Mouse (Mus musculus): ENCODE measurements around the gene Arhgef10l. TPM values are rescaled to one million over a fixed set of nuclear protein-coding genes. Genes with fewer than 3 reads are reported as not detected.
"Not testable (repeated sequence)": the region's sequence is repeated elsewhere in the genome, so short reads cannot be mapped to it uniquely, and the experiment has no call there.

Gene Arhgef10l
- polyA plus RNA-seq, 1 experiment, result 0.12 TPM

DNA sequence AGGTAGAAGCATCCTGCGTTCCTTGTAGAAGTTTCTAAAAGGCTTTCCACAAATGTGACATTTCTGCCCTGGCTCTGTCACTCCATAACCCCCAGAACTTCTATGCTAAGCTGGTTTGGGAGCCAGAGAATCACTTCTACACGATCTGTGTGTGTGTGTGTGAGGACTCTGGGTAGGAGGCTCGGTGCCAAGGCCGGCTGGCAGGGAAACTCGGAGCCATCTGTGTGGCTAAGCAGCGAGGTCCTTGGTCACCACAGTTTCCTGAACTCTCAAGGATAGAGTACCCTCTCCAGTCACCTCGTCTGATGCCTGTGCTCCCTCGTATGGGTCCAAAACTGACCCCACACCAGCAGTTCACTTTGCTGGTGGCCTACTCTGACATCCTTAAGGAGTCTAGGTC, 86.2 kb downstream of the Arhgef10l start:
- H3K36me3 ChIP-seq (ENCODE audit: control insufficient read depth), result no peaks in the 10 kb centered on the region; the same call in 1 of the 2 replicates
- TF ChIP-seq GATA1 (IDR thresholded peaks at IDR 0.05; ENCODE audit: low read length), result no peak
- no peak for TF ChIP-seq TAL1 (IDR thresholded peaks at IDR 0.05; ENCODE audit: low read length)

GRCm38 (mm10) chr4:140579149-140579548, 86.7 kb downstream of the Arhgef10l start:
- peaks cover 39% of the 10 kb centered on the region for H3K4me1 ChIP-seq (ENCODE audit: control insufficient read depth)
- peaks cover 2% of the 10 kb centered on the region; the same call in 1 of the 2 replicates for H3K27me3 ChIP-seq (ENCODE audit: control insufficient read depth)

More for the DNA sequence above, 86.2 kb downstream of the Arhgef10l start:
- Histone ChIP-seq H3K27me3 (ENCODE audit: control insufficient read depth) (peaks cover 2% of the 10 kb centered on the region; the same call in 1 of the 2 replicates), H3K9me3 (ENCODE audit: control insufficient read depth, low read length) (no peaks in the 10 kb centered on the region), H3K4me1 (ENCODE audit: control insufficient read depth) (peaks cover 43% of the 10 kb centered on the region), H3K4me3 (replicated peaks) (no peak overlapping the region)

DNA sequence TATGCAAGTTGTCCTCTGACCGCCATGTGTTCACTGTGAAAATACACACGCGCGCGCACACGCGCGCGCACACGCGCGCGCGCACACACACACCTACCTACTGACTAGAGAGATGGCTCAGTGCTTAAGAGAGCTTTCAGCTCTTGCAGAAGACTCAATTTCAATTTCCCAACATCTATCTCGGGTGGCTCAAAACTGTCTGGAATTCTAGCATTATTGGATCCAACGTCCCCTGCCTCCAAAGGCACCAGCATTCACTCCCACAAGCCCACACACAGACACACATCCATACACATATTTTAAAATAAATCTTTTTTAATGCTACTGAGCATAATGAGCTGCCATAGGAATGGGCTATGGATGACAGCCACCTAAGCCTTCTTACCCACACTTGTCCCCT, 89.2 kb downstream of the Arhgef10l start:
- TF ChIP-seq GATA1 (IDR thresholded peaks at IDR 0.05; ENCODE audit: low read length) (no peak), TAL1 (IDR thresholded peaks at IDR 0.05; ENCODE audit: low read length) (no peak)
- Histone ChIP-seq H3K4me1 (ENCODE audit: control insufficient read depth) (peaks cover 20% of the 10 kb centered on the region), H3K9me3 (ENCODE audit: control insufficient read depth, low read length) (no peaks in the 10 kb centered on the region), H3K36me3 (ENCODE audit: control insufficient read depth) (no peaks in the 10 kb centered on the region; the same call in 1 of the 2 replicates), H3K4me3 (replicated peaks) (no peak overlapping the region), H3K27me3 (ENCODE audit: control insufficient read depth) (peaks cover 2% of the 10 kb centered on the region; the same call in 1 of the 2 replicates)

More at GRCm38 (mm10) chr4:140579149-140579548, 86.7 kb downstream of the Arhgef10l start:
- Histone ChIP-seq H3K4me3 (replicated peaks) (no peak overlapping the region), H3K36me3 (ENCODE audit: control insufficient read depth) (no peaks in the 10 kb centered on the region; the same call in 1 of the 2 replicates), H3K9me3 (ENCODE audit: control insufficient read depth, low read length) (no peaks in the 10 kb centered on the region)
- TF ChIP-seq TAL1 (IDR thresholded peaks at IDR 0.05; ENCODE audit: low read length) (no peak), GATA1 (IDR thresholded peaks at IDR 0.05; ENCODE audit: low read length) (no peak)

DNA sequence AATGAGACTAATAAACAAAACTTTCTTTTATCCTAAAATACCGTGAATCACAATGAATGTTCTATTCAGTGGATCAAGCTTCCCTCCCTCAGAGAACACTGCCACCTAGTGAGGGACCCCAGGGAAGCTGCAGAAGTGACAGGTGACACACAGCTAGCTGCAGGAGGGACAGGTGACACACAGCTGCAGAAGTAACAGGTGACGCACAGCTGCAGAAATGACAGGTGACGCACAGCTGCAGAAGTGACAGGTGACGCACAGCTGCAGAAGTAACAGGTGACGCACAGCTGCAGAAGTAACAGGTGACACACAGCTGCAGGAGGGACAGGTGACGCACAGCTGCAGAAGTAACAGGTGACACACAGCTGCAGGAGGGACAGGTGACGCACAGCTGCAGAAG, 90.9 kb downstream of the Arhgef10l start:
- peaks cover 18% of the 10 kb centered on the region for H3K4me1 ChIP-seq (ENCODE audit: control insufficient read depth)
- H3K4me3 ChIP-seq (replicated peaks); H3K27me3 ChIP-seq (ENCODE audit: control insufficient read depth); H3K9me3 ChIP-seq (ENCODE audit: control insufficient read depth, low read length); H3K36me3 ChIP-seq (ENCODE audit: control insufficient read depth): not testable (repeated sequence)

- Histone ChIP-seq H3K9me3 (ENCODE audit: control insufficient read depth, low read length) (no peaks in the 10 kb centered on the region), H3K4me1 (ENCODE audit: control insufficient read depth) (peaks cover 3% of the 10 kb centered on the region; the same call in 1 of the 2 replicates), H3K36me3 (ENCODE audit: control insufficient read depth) (peaks cover 3% of the 10 kb centered on the region; the same call in 1 of the 2 replicates), H3K27me3 (ENCODE audit: control insufficient read depth) (no peaks in the 10 kb centered on the region), H3K4me3 (replicated peaks) (no peak overlapping the region)
- TF ChIP-seq GATA1 (IDR thresholded peaks at IDR 0.05; ENCODE audit: low read length) (no peak), TAL1 (IDR thresholded peaks at IDR 0.05; ENCODE audit: low read length) (no peak)
These were observed 93.4 kb downstream of the Arhgef10l start for GRCm38 (mm10) chr4:140572376-140572775.

DNA sequence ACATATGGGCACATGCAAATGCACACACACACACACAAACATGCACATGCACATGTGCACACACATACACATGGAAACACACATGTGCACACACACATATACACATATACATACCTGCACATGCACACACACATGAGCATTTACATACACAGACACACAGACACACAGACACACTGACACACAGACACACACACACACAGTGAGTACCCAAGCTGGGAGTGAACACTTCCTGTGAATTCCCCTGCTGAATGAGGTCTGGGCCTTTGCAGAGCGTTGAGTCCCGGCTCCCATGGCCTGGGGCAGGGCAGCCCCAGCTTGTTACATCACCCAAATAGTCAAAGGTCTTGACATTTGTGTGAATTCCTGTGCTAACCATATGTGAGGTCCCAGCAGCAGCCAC, 96.4 kb downstream of the Arhgef10l start:
- Histone ChIP-seq H3K9me3 (ENCODE audit: control insufficient read depth, low read length) (peaks cover 2% of the 10 kb centered on the region; the same call in 1 of the 2 replicates), H3K4me3 (replicated peaks) (no peak overlapping the region), H3K4me1 (ENCODE audit: control insufficient read depth) (peaks cover 10% of the 10 kb centered on the region), H3K36me3 (ENCODE audit: control insufficient read depth) (peaks cover 3% of the 10 kb centered on the region; the same call in 1 of the 2 replicates), H3K27me3 (ENCODE audit: control insufficient read depth) (no peaks in the 10 kb centered on the region)
- no peak for TF ChIP-seq TAL1 (IDR thresholded peaks at IDR 0.05; ENCODE audit: low read length)
- TF ChIP-seq GATA1 (IDR thresholded peaks at IDR 0.05; ENCODE audit: low read length), result no peak

DNA sequence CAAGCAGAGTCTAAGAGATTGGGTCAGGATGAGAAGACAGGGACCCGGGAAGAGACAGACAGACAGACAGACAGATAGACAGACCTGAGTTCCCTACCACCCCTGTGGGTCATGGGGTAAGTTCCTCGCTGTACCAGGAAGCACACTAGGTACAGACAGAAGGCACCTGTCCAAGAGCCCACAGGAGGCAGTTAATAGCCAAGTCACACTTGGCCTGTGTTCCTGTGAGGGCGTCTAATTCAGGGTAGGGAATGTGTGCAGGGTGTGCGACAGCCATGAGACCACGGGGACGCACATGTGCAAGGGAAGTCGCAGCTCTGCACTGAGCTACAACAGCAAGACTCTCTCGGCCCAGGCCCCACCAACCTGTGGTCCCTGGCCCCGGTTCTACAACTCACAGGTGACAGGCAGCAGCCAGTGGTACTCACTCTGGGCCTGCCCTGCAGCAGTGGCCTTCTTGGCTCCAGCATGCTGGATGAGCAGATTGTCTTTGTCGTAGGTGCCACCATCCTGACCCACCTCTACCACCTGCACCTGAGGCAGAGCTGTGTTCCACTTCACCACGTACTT, 97.8 kb downstream of the Arhgef10l start:
- H3K9me3 ChIP-seq (ENCODE audit: control insufficient read depth, low read length), result peaks cover 3% of the 10 kb centered on the region; the same call in 1 of the 2 replicates
- no peak overlapping the region for H3K4me3 ChIP-seq (replicated peaks)
- H3K4me1 ChIP-seq (ENCODE audit: control insufficient read depth), result peaks cover 22% of the 10 kb centered on the region
- no peaks in the 10 kb centered on the region for H3K27me3 ChIP-seq (ENCODE audit: control insufficient read depth)
- peaks cover 3% of the 10 kb centered on the region; the same call in 1 of the 2 replicates for H3K36me3 ChIP-seq (ENCODE audit: control insufficient read depth)
- TF ChIP-seq GATA1 (IDR thresholded peaks at IDR 0.05; ENCODE audit: low read length), result no peak
- TF ChIP-seq TAL1 (IDR thresholded peaks at IDR 0.05; ENCODE audit: low read length), result no peak

GRCm38 (mm10) chr4:140566785-140567184, 99.0 kb downstream of the Arhgef10l start:
- Histone ChIP-seq H3K27me3 (ENCODE audit: control insufficient read depth) (no peaks in the 10 kb centered on the region), H3K4me3 (replicated peaks) (no peak overlapping the region), H3K36me3 (ENCODE audit: control insufficient read depth) (peaks cover 3% of the 10 kb centered on the region; the same call in 1 of the 2 replicates), H3K4me1 (ENCODE audit: control insufficient read depth) (peaks cover 24% of the 10 kb centered on the region), H3K9me3 (ENCODE audit: control insufficient read depth, low read length) (peaks cover 5% of the 10 kb centered on the region)
- TF ChIP-seq TAL1 (IDR thresholded peaks at IDR 0.05; ENCODE audit: low read length) (no peak), GATA1 (IDR thresholded peaks at IDR 0.05; ENCODE audit: low read length) (no peak)

DNA sequence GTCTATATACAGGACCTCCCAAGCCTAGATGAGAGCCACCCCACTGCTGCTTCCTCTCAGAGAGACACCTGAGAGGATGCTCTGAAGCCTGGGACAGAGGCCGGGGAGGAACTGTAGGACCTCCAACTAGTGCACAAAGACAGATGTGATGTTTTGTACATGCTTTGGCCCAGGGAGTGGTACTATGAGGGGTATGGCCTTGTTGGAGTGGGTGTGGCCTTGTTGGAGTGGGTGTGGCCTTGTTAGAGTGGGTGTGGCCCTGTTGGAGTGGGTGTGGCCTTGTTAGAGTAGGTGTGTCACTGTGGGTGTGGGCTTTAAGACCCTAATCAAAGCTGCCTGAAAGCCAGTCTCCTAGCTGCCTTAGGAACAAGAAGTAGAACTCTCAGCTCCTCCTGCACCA, 101.4 kb downstream of the Arhgef10l start:
- Histone ChIP-seq H3K4me1 (ENCODE audit: control insufficient read depth) (peaks cover 24% of the 10 kb centered on the region), H3K9me3 (ENCODE audit: control insufficient read depth, low read length) (peaks cover 16% of the 10 kb centered on the region)
- H3K27me3 ChIP-seq (ENCODE audit: control insufficient read depth); H3K36me3 ChIP-seq (ENCODE audit: control insufficient read depth); H3K4me3 ChIP-seq (replicated peaks): not testable (repeated sequence)

Data from erythroblast, embryonic 14.5 days (primary cell).